Mouse (Mus musculus): Measurements from ENCODE around the gene Snx25. TPM values are rescaled to one million over a fixed set of nuclear protein-coding genes. Genes with fewer than 3 reads are reported as not detected.

Snx25 gene
- total and polyA plus RNA-seq, 3 experiments, result 6.9 to 22.2 (median 13.4) TPM

DNA sequence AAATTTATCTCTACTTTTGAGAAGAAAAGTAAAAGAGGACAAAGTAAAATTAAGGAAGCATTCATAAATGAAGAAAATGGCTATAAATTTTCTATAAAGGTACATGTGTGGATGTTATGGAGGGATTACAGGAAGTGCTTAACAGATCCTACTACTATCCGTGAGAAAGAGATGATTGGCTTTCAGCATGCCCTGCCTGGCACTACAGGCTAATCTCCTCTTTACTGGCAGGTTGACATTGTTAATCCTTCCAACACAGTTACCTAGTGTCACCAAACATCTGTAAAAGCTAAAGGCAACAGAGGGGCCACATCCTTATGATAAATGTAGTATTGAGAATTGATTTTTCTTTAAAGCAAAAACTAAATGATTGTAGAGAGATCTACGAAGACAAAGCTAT lies 21.7 kb upstream of the Snx25 start:
- H3K4me1 ChIP-seq (ENCODE audit: control insufficient read depth in 1 of 2, insufficient read depth in 2 of 2), result peaks cover 0 to 26% of the 10 kb centered on the region in 2 experiments; a peak in 2 of 4 replicates
- no peaks in the 10 kb centered on the region for H3K27me3 ChIP-seq (replicated peaks)
- no peak overlapping the region for H3K9ac ChIP-seq (ENCODE audit: insufficient read depth, low read depth)
- no peak overlapping the region for H3K4me3 ChIP-seq (replicated peaks in 1 of 3; ENCODE audit: low read depth in 2 of 3, low read length in 2 of 3, poor library complexity in 1 of 3)
- no peaks in the 10 kb centered on the region for H3K9me3 ChIP-seq (replicated peaks; ENCODE audit: low read length)
- H3K4me2 ChIP-seq (ENCODE audit: insufficient read depth, low read depth, poor library complexity, severe bottlenecking), result no peak overlapping the region
- in situ Hi-C loops (cut with MboI; ENCODE audit: low pct_ligation_motif_present, low pct_unique_long_range_greater_than_20kb, low sequenced_read_pairs) (loop anchor here (10.0 kb wide), 1 partner anchor 179 kb away; the partner anchor contains the start of gene Lrp2bp), dilution Hi-C loops (cut with MboI; ENCODE audit: extremely low pct_ligation_motif_present, extremely low pct_unique_long_range_greater_than_20kb, low sequenced_read_pairs) (no loop called here)
- H3K79me2 ChIP-seq (replicated peaks; ENCODE audit: control insufficient read depth, extremely low read depth, insufficient read depth, poor library complexity, severe bottlenecking), result peaks cover under 1% of the 10 kb centered on the region; the same call in 1 of the 2 replicates
- H3K27ac ChIP-seq (ENCODE audit: insufficient read depth, low read depth), result no peak overlapping the region
- no peak for TF ChIP-seq ETS1 (conservative IDR thresholded peaks at IDR 0.05; ENCODE audit: low read depth, low read length)
- TF ChIP-seq POLR2A (IDR thresholded peaks at IDR 0.05; ENCODE audit: low read depth, low read length), result no peak
- TF ChIP-seq CHD1 (IDR thresholded peaks at IDR 0.05; ENCODE audit: low read depth, low read length), result no peak
- no peak for TF ChIP-seq HCFC1 (IDR thresholded peaks at IDR 0.05; ENCODE audit: low read depth, low read length)
- no peak for TF ChIP-seq KAT2A (IDR thresholded peaks at IDR 0.05; ENCODE audit: insufficient replicate concordance, low read length)
- no peak for TF ChIP-seq TCF12 (IDR thresholded peaks at IDR 0.05; ENCODE audit: low read depth, low read length)
- TF ChIP-seq RAD21 (IDR thresholded peaks at IDR 0.05; ENCODE audit: low read depth, low read length), result no peak
- TF ChIP-seq TBP (conservative IDR thresholded peaks at IDR 0.05; ENCODE audit: low read depth, low read length), result no peak
- TF ChIP-seq MAX (IDR thresholded peaks at IDR 0.05; ENCODE audit: low read length), result no peak
- TF ChIP-seq USF1 (IDR thresholded peaks at IDR 0.05; ENCODE audit: low read depth, low read length), result no peak
- no peak for TF ChIP-seq E2F4 (IDR thresholded peaks at IDR 0.05; ENCODE audit: insufficient replicate concordance, low read depth, low read length)
- no peak for DNase-seq (ENCODE audit: extremely low read depth)
- H3K36me3 ChIP-seq (replicated peaks in 1 of 2; ENCODE audit: control insufficient read depth in 1 of 2, insufficient read depth in 1 of 2, low read length in 1 of 2), result peaks cover 11 to 38% of the 10 kb centered on the region in 2 experiments

DNA sequence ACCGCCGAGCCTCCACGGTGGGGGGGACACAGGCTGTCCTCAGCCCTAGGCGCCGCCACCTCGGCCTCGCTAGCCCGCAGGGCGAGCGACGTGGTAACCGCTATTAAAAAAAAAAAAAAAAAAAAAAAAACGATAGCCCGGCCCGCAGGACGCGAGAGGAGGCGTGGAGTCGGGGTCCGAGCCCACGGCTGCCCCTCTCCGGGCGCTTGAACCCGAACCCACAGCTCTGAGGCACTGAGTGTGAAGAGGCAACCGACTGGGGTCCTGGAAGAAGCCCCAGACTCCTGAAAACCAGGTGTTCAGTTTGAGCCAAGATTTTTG lies 11.9 kb upstream of the Snx25 start:
- DNase-seq (ENCODE audit: extremely low read depth), result no peak
- Histone ChIP-seq H3K36me3 (replicated peaks in 1 of 2; ENCODE audit: control insufficient read depth in 1 of 2, insufficient read depth in 1 of 2, low read length in 1 of 2) (peaks cover 0 to 14% of the 10 kb centered on the region in 2 experiments), H3K79me2 (replicated peaks; ENCODE audit: control insufficient read depth, extremely low read depth, insufficient read depth, poor library complexity, severe bottlenecking) (0 out of 2 replicates have a peak, but pooled peaks cover 2% of the 10 kb centered on the region), H3K4me3 (replicated peaks in 1 of 3; ENCODE audit: low read depth in 2 of 3, low read length in 2 of 3, poor library complexity in 1 of 3) (peak overlapping the region; percentile 66 to 83 (median 80)), H3K27me3 (replicated peaks) (no peaks in the 10 kb centered on the region), H3K4me2 (ENCODE audit: insufficient read depth, low read depth, poor library complexity, severe bottlenecking) (peak overlapping the region; percentile 90), H3K4me1 (ENCODE audit: control insufficient read depth in 1 of 2, insufficient read depth in 2 of 2) (peaks cover 3 to 22% of the 10 kb centered on the region in 2 experiments), H3K9ac (ENCODE audit: insufficient read depth, low read depth) (peak overlapping the region; percentile 74), H3K27ac (ENCODE audit: insufficient read depth, low read depth) (peak overlapping the region; percentile 26; the same call in 1 of the 2 replicates), H3K9me3 (replicated peaks; ENCODE audit: low read length) (no peaks in the 10 kb centered on the region)
- in situ Hi-C loops (cut with MboI; ENCODE audit: low pct_ligation_motif_present, low pct_unique_long_range_greater_than_20kb, low sequenced_read_pairs), result no loop called here
- dilution Hi-C loops (cut with MboI; ENCODE audit: extremely low pct_ligation_motif_present, extremely low pct_unique_long_range_greater_than_20kb, low sequenced_read_pairs), result no loop called here
- TF ChIP-seq ZNF384 (IDR thresholded peaks at IDR 0.05; ENCODE audit: low read depth, low read length) (peak; percentile 87), NRF1 (IDR thresholded peaks at IDR 0.05; ENCODE audit: low read depth, low read length) (no peak), RCOR1 (conservative IDR thresholded peaks at IDR 0.05; ENCODE audit: low read depth, low read length) (0 out of 2 replicates have a peak, but pooled peaks have one; percentile 28)
